Mouse (Mus musculus) MEL (cell line): ENCODE results near the gene Cpm. TPM values are rescaled to one million over a fixed set of nuclear protein-coding genes. Genes with fewer than 3 reads are reported as not detected.

Source experiments
- DNase-seq: peaks from one replicate; pipeline ENCODE4 v3.0.0; 2011; ENCODE audit warnings: low read depth, low spot score
- H3K27ac ChIP-seq: 2 replicates; pipeline ENCODE4 v1.5.1; 2012; ENCODE audit warnings: low read depth, mild to moderate bottlenecking, control low read depth, low read length, moderate library complexity; ENCODE audit not compliant: control insufficient read depth
- H3K27me3 ChIP-seq, 2 experiments: fragments of 150-350 bp in 1 of 2; sonication (generic) in 1 of 2; 2 replicates each; pipeline ENCODE4 v1.6.1; 2012; ENCODE audit warnings: low read length in 2 of 2, mild to moderate bottlenecking in 2 of 2, improper control_type of control experiment in 1 of 2, moderate library complexity in 1 of 2; ENCODE audit not compliant: insufficient read depth in 2 of 2, control insufficient read depth in 1 of 2
- H3K36me3 ChIP-seq, 2 experiments: 2 replicates each; pipeline ENCODE4 v1.6.1; 2012 to 2014; ENCODE audit warnings: low read length in 2 of 2, improper control_type of control experiment in 1 of 2, inconsistent platforms in 1 of 2, mild to moderate bottlenecking in 1 of 2; ENCODE audit not compliant: insufficient read depth in 2 of 2, control insufficient read depth in 1 of 2
- H3K4me1 ChIP-seq, 2 experiments: fragments of 150-350 bp in 1 of 2; sonication (generic) in 1 of 2; 2 replicates each; pipeline ENCODE4 v1.6.1; 2012; ENCODE audit warnings: low read length in 2 of 2, improper control_type of control experiment in 1 of 2, mild to moderate bottlenecking in 1 of 2; ENCODE audit not compliant: insufficient read depth in 2 of 2, control insufficient read depth in 1 of 2
- H3K4me3 ChIP-seq, 2 experiments: fragments of 150-350 bp in 1 of 2; sonication (generic) in 1 of 2; 2 replicates each; pipeline ENCODE4 v1.5.1; 2012; ENCODE audit warnings: low read depth in 2 of 2, low read length in 2 of 2, mild to moderate bottlenecking in 2 of 2, moderate library complexity in 2 of 2, control low read depth in 1 of 2, improper control_type of control experiment in 1 of 2; ENCODE audit not compliant: control insufficient read depth in 1 of 2, insufficient read depth in 1 of 2
- H3K79me2 ChIP-seq: 2 replicates; pipeline ENCODE4 v1.6.1; 2012; ENCODE audit warnings: mild to moderate bottlenecking, low read length, moderate library complexity; ENCODE audit not compliant: control insufficient read depth, poor library complexity, insufficient read depth
- H3K9ac ChIP-seq: 2 replicates; pipeline ENCODE4 v1.6.1; 2012; ENCODE audit warnings: low read depth, mild to moderate bottlenecking, control low read depth, low read length, moderate library complexity; ENCODE audit not compliant: control insufficient read depth, poor library complexity, severe bottlenecking
- H3K9me3 ChIP-seq: fragments of 150-350 bp; sonication (generic); replicated peaks from 2 replicates; pipeline ENCODE4 v1.6.1; 2012; ENCODE audit warnings: mild to moderate bottlenecking, low read length, improper control_type of control experiment, moderate library complexity; ENCODE audit not compliant: insufficient read depth
- CTCF ChIP-seq, 3 experiments: IDR thresholded peaks in 2 of 3; conservative IDR thresholded peaks in 1 of 3; 2 replicates each; pipeline ENCODE4 v1.5.1; 2011 to 2012; ENCODE audit warnings: low read length in 3 of 3, low read depth in 2 of 3, mild to moderate bottlenecking in 2 of 3, improper control_type of control experiment in 1 of 3, inconsistent platforms in 1 of 3, mixed read lengths in 1 of 3, moderate library complexity in 1 of 3; ENCODE audit not compliant: control insufficient read depth in 1 of 3, insufficient read depth in 1 of 3, poor library complexity in 1 of 3, severe bottlenecking in 1 of 3
- ETS1 ChIP-seq: IDR thresholded peaks from 2 replicates; pipeline ENCODE4 v1.6.1; 2012; ENCODE audit warnings: low read depth, mild to moderate bottlenecking, inconsistent platforms, low read length, improper control_type of control experiment, moderate library complexity
- JUND ChIP-seq: IDR thresholded peaks from 2 replicates; pipeline ENCODE4 v1.6.1; 2011; ENCODE audit warnings: low read depth, mild to moderate bottlenecking, improper control_type of control experiment, low read length
- KAT2A ChIP-seq: conservative IDR thresholded peaks from 2 replicates; pipeline ENCODE4 v1.6.1; 2012; ENCODE audit warnings: low read depth, low read length, improper control_type of control experiment, inconsistent platforms
- MAFK ChIP-seq: IDR thresholded peaks from 2 replicates; pipeline ENCODE4 v1.6.1; 2011; ENCODE audit warnings: low read depth, mild to moderate bottlenecking, low read length, improper control_type of control experiment, borderline replicate concordance
- MAZ ChIP-seq: IDR thresholded peaks from 2 replicates; pipeline ENCODE4 v1.6.1; 2012; ENCODE audit warnings: low read depth, mild to moderate bottlenecking, inconsistent platforms, low read length, improper control_type of control experiment
- MYC ChIP-seq: IDR thresholded peaks from 2 replicates; pipeline ENCODE4 v1.6.1; 2011; ENCODE audit warnings: low read depth, mild to moderate bottlenecking, low read length, improper control_type of control experiment, moderate library complexity
- POLR2A ChIP-seq, 2 experiments: IDR thresholded peaks; 2 replicates each; pipeline ENCODE4 v1.6.1; 2011 to 2012; ENCODE audit warnings: low read length in 2 of 2, mild to moderate bottlenecking in 2 of 2, control low read depth in 1 of 2, improper control_type of control experiment in 1 of 2, low read depth in 1 of 2, moderate library complexity in 1 of 2; ENCODE audit not compliant: control insufficient read depth in 1 of 2, insufficient read depth in 1 of 2, poor library complexity in 1 of 2
- POLR2AphosphoS2 ChIP-seq: IDR thresholded peaks from 2 replicates; pipeline ENCODE4 v1.6.1; 2011; ENCODE audit warnings: low read length, improper control_type of control experiment
- POLR2AphosphoS5 ChIP-seq: IDR thresholded peaks from 2 replicates; pipeline ENCODE4 v1.6.1; 2012; ENCODE audit warnings: low read depth, borderline replicate concordance, mild to moderate bottlenecking, inconsistent platforms, low read length, moderate library complexity, mixed read lengths
- RAD21 ChIP-seq: IDR thresholded peaks from 2 replicates; pipeline ENCODE4 v1.6.1; 2011; ENCODE audit warnings: mild to moderate bottlenecking, low read depth, low read length, improper control_type of control experiment
- SIN3A ChIP-seq: IDR thresholded peaks from 2 replicates; pipeline ENCODE4 v1.6.1; 2012; ENCODE audit warnings: low read length, improper control_type of control experiment, inconsistent platforms
- UBTF ChIP-seq: IDR thresholded peaks from 2 replicates; pipeline ENCODE4 v1.6.1; 2012; ENCODE audit warnings: low read depth, mild to moderate bottlenecking, inconsistent platforms, low read length, improper control_type of control experiment, moderate library complexity, borderline replicate concordance; ENCODE audit not compliant: insufficient read depth
- USF1 ChIP-seq: IDR thresholded peaks from 2 replicates; pipeline ENCODE4 v1.6.1; 2014; ENCODE audit warnings: low read depth, mild to moderate bottlenecking, inconsistent platforms, low read length, improper control_type of control experiment, moderate library complexity
- USF2 ChIP-seq, 2 experiments: IDR thresholded peaks; 2 replicates each; pipeline ENCODE4 v1.6.1; 2011 to 2012; ENCODE audit warnings: improper control_type of control experiment in 2 of 2, low read length in 2 of 2, borderline replicate concordance in 1 of 2, inconsistent platforms in 1 of 2, low read depth in 1 of 2, mild to moderate bottlenecking in 1 of 2; ENCODE audit not compliant: insufficient read depth in 1 of 2
- ZC3H11A ChIP-seq: IDR thresholded peaks from 2 replicates; pipeline ENCODE4 v1.6.1; 2012; ENCODE audit warnings: low read depth, mild to moderate bottlenecking, inconsistent platforms, low read length, improper control_type of control experiment
- ZKSCAN1 ChIP-seq: IDR thresholded peaks from 2 replicates; pipeline ENCODE4 v1.6.1; 2012; ENCODE audit warnings: low read depth, mild to moderate bottlenecking, inconsistent platforms, low read length, improper control_type of control experiment, moderate library complexity
- ZMIZ1 ChIP-seq: IDR thresholded peaks from 2 replicates; pipeline ENCODE4 v1.6.1; 2012; ENCODE audit warnings: low read depth, mild to moderate bottlenecking, inconsistent platforms, low read length, improper control_type of control experiment, moderate library complexity
- polyA plus RNA-seq, 2 experiments: library from polyadenylated mRNA; stranded (reverse) in 1 of 2; unstranded in 1 of 2; fragments of >175 nt in 1 of 2; fragments of >200 nt in 1 of 2; gene quantifications; 2 replicates each; pipeline versions ENCODE4 v1.2.1 to v1.2.4; 2012; ENCODE audit warnings: low replicate concordance in 2 of 2, low read depth in 1 of 2; ENCODE audit not compliant: insufficient read length in 2 of 2, insufficient read depth in 1 of 2, missing spikeins in 1 of 2
- total RNA-seq: library from RNA; depleted of rRNA; stranded (reverse); fragments of 300-350 nt; gene quantifications from 2 replicates; pipeline ENCODE4 v1.2.3, GENCODE M21; 2012

Cpm gene
- total and polyA plus RNA-seq, 3 experiments: 0.04 to 0.40 TPM; not detected in 1

- no peak overlapping the region for H3K9ac ChIP-seq
- no peaks in the 10 kb centered on the region for H3K9me3 ChIP-seq
- H3K27me3 ChIP-seq: no peaks in the 10 kb centered on the region
- H3K79me2 ChIP-seq: no peaks in the 10 kb centered on the region
- DNase-seq: no peak
- no peak overlapping the region for H3K4me3 ChIP-seq
- no peaks in the 10 kb centered on the region for H3K4me1 ChIP-seq
- TF ChIP-seq CTCF (IDR thresholded peaks at IDR 0.05 in 2 of 3, conservative IDR thresholded peaks at IDR 0.05 in 1 of 3; ENCODE audit: control insufficient read depth in 1 of 3, insufficient read depth in 1 of 3, low read depth in 2 of 3, low read length in 3 of 3, poor library complexity in 1 of 3, severe bottlenecking in 1 of 3) (no peak), MYC (no peak), ZC3H11A (no peak), JUND (no peak), MAZ (no peak), POLR2AphosphoS5 (no peak), ZMIZ1 (no peak), ZKSCAN1 (no peak), UBTF (no peak), MAFK (no peak), RAD21 (no peak), SIN3A (no peak), USF2 (IDR thresholded peaks at IDR 0.05; ENCODE audit: borderline replicate concordance in 1 of 2, insufficient read depth in 1 of 2, low read depth in 1 of 2, low read length in 2 of 2) (no peak), KAT2A (no peak)
- no peak overlapping the region for H3K27ac ChIP-seq
- no peaks in the 10 kb centered on the region for H3K36me3 ChIP-seq
These were observed 8.7 kb downstream of the Cpm start for GRCm38 (mm10) chr10:117637745-117638577.

DNA sequence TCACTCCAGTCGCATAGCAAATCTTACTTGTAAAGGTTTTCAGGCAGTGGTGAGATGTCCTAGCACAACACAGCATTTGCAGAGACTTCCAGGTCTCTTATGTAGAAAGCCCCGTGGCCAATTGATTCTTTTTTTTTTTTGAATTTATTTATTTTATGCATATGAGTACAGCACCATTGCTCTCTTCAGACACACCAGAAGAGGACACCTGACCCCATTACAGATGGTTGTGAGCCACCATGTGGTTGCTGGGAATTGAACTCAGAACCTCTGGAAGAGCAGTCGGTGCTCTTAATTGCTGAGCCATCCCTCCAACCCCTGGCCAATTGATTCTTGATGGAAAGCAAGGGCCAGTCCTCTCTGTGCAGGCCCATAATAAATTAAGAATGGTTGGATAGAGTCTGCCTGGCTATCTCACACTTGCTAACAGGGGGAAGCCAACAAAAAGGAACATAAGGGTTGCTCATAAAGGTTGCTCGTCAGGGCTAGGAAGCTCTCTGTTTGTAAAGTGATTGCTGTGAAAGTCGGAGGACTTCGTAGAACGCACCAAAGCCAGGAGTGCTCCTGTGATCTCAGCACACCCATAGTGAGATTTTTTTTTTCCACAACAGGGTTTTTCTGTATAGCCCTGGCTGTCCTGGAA lies 9.4 kb downstream of the Cpm start:
- Histone ChIP-seq H3K4me1 (no peaks in the 10 kb centered on the region), H3K9ac (no peak overlapping the region)
- no peak for DNase-seq

More for the DNA sequence above, 9.4 kb downstream of the Cpm start:
- Histone ChIP-seq H3K36me3 (no peaks in the 10 kb centered on the region), H3K27ac (no peak overlapping the region), H3K79me2 (no peaks in the 10 kb centered on the region)
- TF ChIP-seq POLR2A (IDR thresholded peaks at IDR 0.05; ENCODE audit: control insufficient read depth in 1 of 2, insufficient read depth in 1 of 2, low read depth in 1 of 2, low read length in 2 of 2, poor library complexity in 1 of 2) (no peak), ZKSCAN1 (no peak), POLR2AphosphoS2 (no peak), SIN3A (no peak), ETS1 (no peak), MAZ (no peak), USF1 (no peak)
- TF ChIP-seq, all 39 proteins: peak for 0
- H3K27me3 ChIP-seq: no peaks in the 10 kb centered on the region
- no peaks in the 10 kb centered on the region for H3K9me3 ChIP-seq
- H3K4me3 ChIP-seq: no peak overlapping the region
